Mouse (Mus musculus): ENCODE results near the gene Ubash3b. TPM values are rescaled to one million over a fixed set of nuclear protein-coding genes. Genes with fewer than 3 reads are reported as not detected.

Gene Ubash3b
- polyA plus RNA-seq, 1 experiment from 2014 or later: 15.4 TPM

DNA sequence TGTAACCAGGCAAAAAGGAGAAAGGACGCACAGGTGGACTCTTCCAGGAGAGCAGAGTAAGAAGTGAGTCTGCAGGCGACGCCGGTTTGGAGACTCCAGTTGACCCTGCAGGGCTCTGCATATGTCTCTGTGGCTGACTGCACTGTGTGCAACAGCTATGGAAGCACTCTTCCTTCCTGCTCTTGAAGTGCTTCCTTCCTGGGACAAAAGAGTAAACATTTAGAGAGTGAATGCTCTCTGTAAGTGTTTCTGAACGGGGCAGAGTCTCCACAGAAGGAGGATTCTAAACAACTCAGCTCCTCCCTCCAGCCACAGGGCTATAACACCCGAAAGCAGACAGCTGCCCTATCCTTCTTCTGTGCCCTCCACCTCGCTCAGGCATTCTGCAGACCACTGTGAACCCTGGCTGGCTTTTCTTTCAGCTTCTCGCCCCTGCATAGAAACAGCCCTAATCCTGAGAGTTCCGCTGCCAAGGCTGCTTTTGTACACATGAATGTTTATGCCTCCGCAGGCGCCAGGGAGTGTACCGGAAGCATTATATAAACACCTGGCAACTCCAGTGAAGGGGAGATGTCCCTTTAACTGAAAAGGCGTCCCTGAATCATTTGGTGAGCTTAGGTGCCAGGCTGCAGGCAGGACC lies 14.2 kb downstream of the Ubash3b start:
- Histone ChIP-seq H3K27ac (replicated peaks) (peak overlapping the region; percentile 64; the same call in 1 of the 2 replicates), H3K4me2 (replicated peaks) (0 out of 2 replicates have a peak overlapping the region, but pooled peaks have one; percentile 11), H3K27me3 (no peaks in the 10 kb centered on the region), H3K4me1 (peaks cover 42% of the 10 kb centered on the region), H3K4me3 (no peak overlapping the region), H3K9ac (replicated peaks) (peak overlapping the region; percentile 25), H3K9me3 (no peaks in the 10 kb centered on the region), H3K36me3 (no peaks in the 10 kb centered on the region)
- 26% methylated on average over 13 of the region's 13 CpGs for WGBS
- ATAC-seq (replicated peaks): no peak

DNA sequence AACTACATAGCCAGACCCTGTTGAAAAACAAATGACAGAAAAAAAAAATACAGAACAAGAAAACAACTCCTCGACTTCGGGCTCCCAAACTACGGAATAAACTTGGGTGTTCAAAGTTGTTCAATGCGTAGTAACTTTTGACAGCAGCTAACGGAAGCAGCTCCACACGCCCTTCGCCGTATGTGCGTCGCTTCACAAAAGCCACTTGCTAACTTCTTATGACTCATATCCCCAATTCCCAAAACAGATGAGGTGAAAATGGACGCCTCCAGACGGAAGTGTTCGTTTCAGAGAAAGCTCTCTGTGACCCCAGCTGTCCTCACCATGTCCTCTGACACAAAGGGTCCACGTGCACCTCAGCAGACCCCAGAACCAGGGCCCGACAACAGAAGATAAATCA lies 17.7 kb downstream of the Ubash3b start:
- no peak for ATAC-seq (replicated peaks)
- no peaks in the 10 kb centered on the region for H3K27me3 ChIP-seq
- 90% methylated on average over 15 of the region's 15 CpGs for WGBS
- H3K4me1 ChIP-seq: peaks cover 21% of the 10 kb centered on the region
- H3K4me2 ChIP-seq (replicated peaks): no peak overlapping the region
- H3K4me3 ChIP-seq: no peak overlapping the region
- H3K9ac ChIP-seq (replicated peaks): no peak overlapping the region
- no peaks in the 10 kb centered on the region for H3K36me3 ChIP-seq
- H3K27ac ChIP-seq (replicated peaks): no peak overlapping the region
- no peaks in the 10 kb centered on the region for H3K9me3 ChIP-seq

DNA sequence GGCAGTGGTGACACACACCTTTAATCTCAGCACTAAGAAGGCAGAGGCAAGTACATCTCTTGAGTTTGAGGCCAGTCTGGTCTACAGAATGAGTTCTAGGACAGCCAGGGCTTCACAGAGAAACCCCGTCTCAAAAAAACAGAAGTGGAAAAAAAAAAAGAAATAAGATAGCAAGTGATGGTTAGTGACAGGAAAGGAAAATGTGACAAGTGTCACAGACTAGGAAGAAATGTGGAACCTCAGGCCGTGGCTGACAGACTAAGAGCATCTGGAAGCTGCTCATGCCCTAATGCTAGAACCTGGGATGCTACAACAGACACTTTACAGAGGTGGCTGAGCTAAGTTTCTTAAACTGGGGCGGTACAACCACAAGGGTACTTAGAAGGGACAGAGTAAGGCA lies 18.4 kb downstream of the Ubash3b start:
- no peaks in the 10 kb centered on the region for H3K36me3 ChIP-seq
- H3K9me3 ChIP-seq: no peaks in the 10 kb centered on the region
- H3K4me1 ChIP-seq: peaks cover 14% of the 10 kb centered on the region
- H3K27me3 ChIP-seq: no peaks in the 10 kb centered on the region
- 90% methylated on average over 3 of the region's 3 CpGs for WGBS
- no peak overlapping the region for H3K9ac ChIP-seq (replicated peaks)
- no peak overlapping the region for H3K4me3 ChIP-seq
- H3K4me2 ChIP-seq (replicated peaks): no peak overlapping the region
- ATAC-seq (replicated peaks): no peak
- no peak overlapping the region for H3K27ac ChIP-seq (replicated peaks)

DNA sequence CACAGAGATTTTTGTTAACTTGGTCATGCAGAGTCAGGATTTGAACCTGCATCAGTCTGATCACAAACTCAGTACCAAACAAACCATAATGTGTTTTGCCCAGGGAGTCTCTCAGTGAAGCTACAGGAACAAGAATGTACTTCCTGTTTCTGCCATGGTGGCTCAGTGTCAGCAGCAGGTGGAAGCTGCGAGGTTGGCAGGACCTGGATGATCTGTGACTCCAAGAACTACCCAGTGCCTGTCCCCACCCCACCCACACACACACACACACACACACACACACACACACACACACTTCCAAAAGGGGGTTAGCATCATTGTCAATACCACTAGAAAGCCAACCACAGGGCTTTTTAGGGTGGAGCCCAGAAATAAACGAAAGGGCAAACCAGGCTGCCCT lies 20.5 kb downstream of the Ubash3b start:
- no peak for ATAC-seq (replicated peaks)
- H3K4me2 ChIP-seq (replicated peaks): no peak overlapping the region
- no peak overlapping the region for H3K4me3 ChIP-seq
- H3K27me3 ChIP-seq: no peaks in the 10 kb centered on the region
- no peaks in the 10 kb centered on the region for H3K9me3 ChIP-seq
- H3K9ac ChIP-seq (replicated peaks): no peak overlapping the region
- H3K36me3 ChIP-seq: no peaks in the 10 kb centered on the region
- 98% methylated on average over 2 of the region's 2 CpGs for WGBS
- H3K27ac ChIP-seq (replicated peaks): no peak overlapping the region
- peaks cover 7% of the 10 kb centered on the region; the same call in 1 of the 2 replicates for H3K4me1 ChIP-seq

DNA sequence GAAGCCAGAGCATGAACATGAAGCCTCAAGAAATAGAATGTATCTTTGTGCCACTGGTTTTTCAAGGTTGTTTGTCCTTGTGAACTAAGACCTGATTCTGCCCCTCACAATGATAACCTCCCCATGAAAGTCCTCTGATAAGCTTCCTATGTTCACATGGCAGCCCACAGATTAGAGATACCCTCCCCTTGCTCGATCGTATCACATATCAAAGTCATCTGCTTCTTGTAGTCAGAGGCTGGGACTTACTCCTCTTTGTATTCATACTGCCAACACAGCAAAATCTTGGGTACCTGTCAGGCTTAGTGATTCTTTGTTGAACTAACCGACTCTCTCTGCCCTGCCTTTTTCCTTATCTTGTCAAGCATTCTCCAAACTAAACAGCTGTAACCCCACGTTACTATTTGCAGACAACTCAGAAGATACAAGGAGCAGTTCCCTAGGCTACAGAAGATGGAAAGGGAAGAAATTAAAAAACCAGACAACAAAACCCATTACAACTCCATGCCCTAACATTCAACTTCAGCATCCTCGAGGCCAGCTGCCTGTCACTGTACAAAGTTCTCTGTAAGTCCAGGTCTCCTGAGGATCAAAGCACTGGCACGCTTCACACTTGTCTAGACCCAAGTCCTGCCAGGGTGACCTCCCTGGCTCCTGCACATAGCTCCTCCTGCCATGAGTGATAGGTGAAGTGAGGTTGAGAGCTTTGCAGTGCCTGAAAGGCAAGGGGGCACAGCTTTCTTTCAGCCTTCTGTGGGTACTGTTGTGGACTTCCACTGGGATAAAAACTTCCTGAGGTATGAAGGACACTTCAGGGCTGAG lies 22.3 kb downstream of the Ubash3b start:
- Histone ChIP-seq H3K4me3 (no peak overlapping the region), H3K27ac (replicated peaks) (no peak overlapping the region), H3K36me3 (no peaks in the 10 kb centered on the region), H3K9ac (replicated peaks) (no peak overlapping the region), H3K4me1 (peaks cover 7% of the 10 kb centered on the region; the same call in 1 of the 2 replicates), H3K9me3 (no peaks in the 10 kb centered on the region), H3K27me3 (no peaks in the 10 kb centered on the region), H3K4me2 (replicated peaks) (no peak overlapping the region)
- no peak for ATAC-seq (replicated peaks)
- 84% methylated on average over 6 of the region's 6 CpGs for whole genome bisulfite sequencing

DNA sequence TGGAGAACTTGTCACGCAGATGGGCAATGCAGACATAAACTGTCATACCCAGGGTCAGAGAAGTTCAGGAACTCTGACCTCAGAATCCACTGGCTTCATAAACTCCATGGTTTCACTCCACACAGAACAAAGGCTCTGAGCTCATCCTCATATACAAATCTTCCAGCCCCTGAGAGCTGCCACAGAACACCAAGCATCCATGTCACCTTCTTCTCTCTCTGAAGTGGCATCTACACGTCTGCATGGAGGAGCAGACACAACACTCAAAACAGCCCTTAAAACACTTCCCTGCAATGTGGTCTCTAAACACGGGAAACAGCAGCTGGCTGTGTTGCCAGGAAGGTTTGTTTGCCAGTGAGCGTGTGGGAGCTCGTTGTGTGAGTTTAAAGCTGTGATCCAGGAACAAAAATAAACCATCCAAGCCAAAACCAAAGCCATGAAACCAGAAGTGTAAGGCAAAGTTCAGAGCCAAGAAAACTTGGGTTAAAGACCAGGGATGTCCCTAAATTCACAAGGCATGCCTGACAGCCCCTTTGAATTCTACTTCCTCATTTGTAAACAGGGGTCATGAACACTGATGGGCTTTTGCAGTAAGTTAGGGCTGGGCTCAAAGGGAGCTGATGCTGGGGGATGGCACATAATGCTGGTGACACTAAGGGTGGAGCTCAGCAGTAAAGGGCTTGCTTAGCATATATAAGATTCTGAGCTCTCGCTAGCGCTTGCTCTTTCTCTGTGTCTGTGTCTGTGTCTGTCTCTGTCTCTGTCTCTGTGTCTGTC lies 24.6 kb downstream of the Ubash3b start:
- Histone ChIP-seq H3K4me2 (replicated peaks) (no peak overlapping the region), H3K9me3 (no peaks in the 10 kb centered on the region), H3K36me3 (no peaks in the 10 kb centered on the region), H3K9ac (replicated peaks) (no peak overlapping the region), H3K27ac (replicated peaks) (no peak overlapping the region), H3K4me3 (no peak overlapping the region), H3K27me3 (no peaks in the 10 kb centered on the region), H3K4me1 (peaks cover 7% of the 10 kb centered on the region; the same call in 1 of the 2 replicates)
- 63% methylated on average over 7 of the region's 7 CpGs for WGBS
- no peak for ATAC-seq (replicated peaks)

DNA sequence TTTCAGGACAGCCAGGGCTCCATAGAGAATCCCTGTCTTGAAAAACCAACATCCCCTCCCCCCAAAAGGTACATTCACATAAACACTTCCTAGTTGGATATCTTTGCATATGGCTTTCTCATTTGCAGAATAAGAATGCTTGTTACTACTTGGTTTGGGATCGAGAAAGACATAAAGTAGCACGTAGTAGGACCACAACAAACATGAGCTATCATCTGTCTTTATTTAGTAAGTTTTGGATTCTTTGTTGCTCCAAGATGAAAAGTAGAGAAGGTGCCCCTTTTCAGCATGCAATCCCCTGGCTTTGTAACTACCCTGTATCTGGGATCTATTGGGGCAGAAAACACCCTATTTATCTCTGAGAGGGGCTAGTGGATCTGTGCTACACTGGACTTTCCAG lies 25.2 kb downstream of the Ubash3b start:
- Histone ChIP-seq H3K4me3 (no peak overlapping the region), H3K27ac (replicated peaks) (no peak overlapping the region)
- 93% methylated on average over 2 of the region's 2 CpGs for WGBS

DNA sequence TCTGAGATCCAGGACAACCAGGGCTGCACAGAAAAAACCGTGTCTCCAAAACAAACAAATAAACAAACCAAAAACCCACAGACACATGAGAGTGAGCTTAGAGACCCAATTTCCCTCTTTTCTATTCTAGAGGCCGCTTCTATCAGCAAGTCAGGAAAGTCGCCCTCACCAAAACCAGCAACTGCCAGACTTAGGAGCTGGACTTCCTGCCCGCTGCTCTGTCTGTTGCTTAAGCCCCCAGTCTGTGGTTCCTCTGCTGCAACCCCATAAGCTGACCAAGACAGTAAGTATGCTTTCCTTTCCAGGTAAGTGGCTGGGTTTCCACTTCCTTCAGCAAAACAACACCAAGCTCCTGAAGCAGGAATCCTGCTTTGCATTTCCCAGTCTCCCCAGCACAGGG lies 26.6 kb downstream of the Ubash3b start:
- H3K4me3 ChIP-seq: no peak overlapping the region
- H3K9ac ChIP-seq (replicated peaks): no peak overlapping the region
- no peak overlapping the region for H3K4me2 ChIP-seq (replicated peaks)
- no peak for ATAC-seq (replicated peaks)
- H3K9me3 ChIP-seq: no peaks in the 10 kb centered on the region
- no peak overlapping the region for H3K27ac ChIP-seq (replicated peaks)
- H3K27me3 ChIP-seq: no peaks in the 10 kb centered on the region
- 89% methylated on average over 4 of the region's 4 CpGs for WGBS
- H3K36me3 ChIP-seq: no peaks in the 10 kb centered on the region
- peaks cover 11% of the 10 kb centered on the region; the same call in 1 of the 2 replicates for H3K4me1 ChIP-seq

More for the DNA sequence above, 25.2 kb downstream of the Ubash3b start:
- H3K4me1 ChIP-seq: peaks cover 7% of the 10 kb centered on the region; the same call in 1 of the 2 replicates
- no peak for ATAC-seq (replicated peaks)
- no peaks in the 10 kb centered on the region for H3K36me3 ChIP-seq
- H3K9me3 ChIP-seq: no peaks in the 10 kb centered on the region
- H3K9ac ChIP-seq (replicated peaks): no peak overlapping the region
- H3K27me3 ChIP-seq: no peaks in the 10 kb centered on the region
- no peak overlapping the region for H3K4me2 ChIP-seq (replicated peaks)

DNA sequence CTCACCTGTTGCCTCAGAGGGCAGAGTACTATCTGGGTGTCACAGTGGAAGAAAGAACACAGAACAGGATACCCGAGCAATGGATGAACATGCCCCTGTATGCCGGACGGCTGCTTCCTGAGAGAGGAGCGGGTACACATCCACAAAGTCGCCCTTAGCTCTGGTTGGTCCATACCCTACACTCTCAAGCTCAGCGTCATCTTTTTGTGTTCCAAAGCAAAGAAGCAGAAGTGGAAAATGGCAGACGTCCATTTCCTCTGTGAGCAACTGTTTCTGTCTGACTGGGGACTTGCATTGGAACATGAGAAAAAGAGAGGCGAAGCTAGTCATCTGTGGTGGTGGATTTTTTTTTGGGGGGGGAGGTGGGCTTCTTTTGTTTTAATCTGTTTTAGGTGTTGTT lies 30.9 kb downstream of the Ubash3b start:
- Histone ChIP-seq H3K36me3 (no peaks in the 10 kb centered on the region), H3K27ac (replicated peaks) (no peak overlapping the region), H3K4me2 (replicated peaks) (no peak overlapping the region), H3K4me1 (0 out of 2 replicates have a peak, but pooled peaks cover 4% of the 10 kb centered on the region), H3K9ac (replicated peaks) (no peak overlapping the region), H3K4me3 (no peak overlapping the region), H3K9me3 (no peaks in the 10 kb centered on the region), H3K27me3 (no peaks in the 10 kb centered on the region)
- ATAC-seq (replicated peaks): no peak
- 76% methylated on average over 8 of the region's 8 CpGs for WGBS

DNA sequence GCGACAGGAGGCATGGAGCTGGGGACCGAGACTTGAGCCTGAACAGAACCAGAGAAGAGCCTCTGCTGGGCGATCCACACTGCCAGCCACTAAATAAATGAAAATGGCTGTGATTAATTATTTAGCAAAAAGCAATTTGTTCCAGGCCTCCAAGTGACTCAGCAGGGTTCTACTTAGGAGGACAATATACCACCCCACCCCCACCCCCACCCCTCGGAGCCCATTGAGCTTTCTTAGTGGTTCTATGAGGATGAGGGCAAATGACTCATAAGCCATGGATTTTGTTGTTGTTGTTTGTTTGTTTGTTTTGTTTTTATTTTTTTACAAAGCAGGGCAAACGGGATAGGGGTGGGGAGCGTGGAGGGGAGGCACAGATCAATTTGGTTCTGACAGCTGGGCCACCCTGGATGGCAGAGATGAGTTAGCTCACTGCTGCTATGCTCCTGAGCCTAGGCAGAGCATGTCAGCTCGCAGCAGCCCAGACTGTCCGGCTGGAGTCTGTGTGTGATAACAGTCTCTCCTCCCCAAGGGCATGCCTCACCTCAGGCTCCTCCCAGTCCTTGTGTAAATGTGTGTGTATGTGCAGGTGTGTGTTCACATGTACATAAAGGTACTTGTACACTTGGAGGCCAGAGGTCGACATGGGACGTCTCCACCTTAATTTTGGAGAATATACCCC lies 31.6 kb downstream of the Ubash3b start:
- ATAC-seq (replicated peaks): no peak
- H3K36me3 ChIP-seq: no peaks in the 10 kb centered on the region
- 54% methylated on average over 10 of the region's 10 CpGs for WGBS
- H3K9ac ChIP-seq (replicated peaks): no peak overlapping the region
- 0 out of 2 replicates have a peak, but pooled peaks cover 4% of the 10 kb centered on the region for H3K4me1 ChIP-seq
- H3K4me2 ChIP-seq (replicated peaks): no peak overlapping the region
- no peaks in the 10 kb centered on the region for H3K9me3 ChIP-seq
- no peak overlapping the region for H3K4me3 ChIP-seq
- no peaks in the 10 kb centered on the region for H3K27me3 ChIP-seq
- no peak overlapping the region for H3K27ac ChIP-seq (replicated peaks)

DNA sequence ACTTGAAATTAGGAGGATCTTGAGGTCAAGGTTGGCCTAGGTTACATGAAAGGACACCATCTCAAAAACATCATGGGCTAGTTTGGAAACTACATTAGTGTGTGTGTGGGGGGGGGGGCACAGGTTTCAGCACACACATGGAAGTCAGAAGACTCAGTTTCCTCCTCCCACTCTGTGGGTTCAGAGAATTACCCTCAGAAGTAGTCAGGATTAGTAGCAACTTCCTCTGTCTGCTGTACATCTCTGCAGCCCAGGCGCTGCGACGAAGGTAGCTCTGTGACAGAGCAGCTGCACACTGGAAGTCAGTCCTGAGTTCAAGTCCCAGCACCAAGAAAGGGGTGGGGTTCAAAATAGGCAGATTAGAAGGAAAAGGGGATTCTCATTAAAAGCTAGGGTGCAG lies 32.2 kb downstream of the Ubash3b start:
- Histone ChIP-seq H3K9ac (replicated peaks) (no peak overlapping the region), H3K4me3 (no peak overlapping the region), H3K9me3 (no peaks in the 10 kb centered on the region), H3K36me3 (no peaks in the 10 kb centered on the region), H3K4me1 (0 out of 2 replicates have a peak, but pooled peaks cover 4% of the 10 kb centered on the region), H3K4me2 (replicated peaks) (no peak overlapping the region), H3K27me3 (no peaks in the 10 kb centered on the region), H3K27ac (replicated peaks) (no peak overlapping the region)
- 95% methylated on average over 3 of the region's 3 CpGs for WGBS
- ATAC-seq (replicated peaks): no peak

All from forebrain, embryonic 15.5 days (tissue).